Mouse (Mus musculus): ENCODE results near the gene Ptprm. TPM values are rescaled to one million over a fixed set of nuclear protein-coding genes. Genes with fewer than 3 reads are reported as not detected.
A peak's percentile ranks its signal among the peaks of the same experiment; 100 is the strongest.

The Ptprm gene
- polyA plus RNA-seq, 1 experiment from 2014 or later: 12.6 TPM

DNA sequence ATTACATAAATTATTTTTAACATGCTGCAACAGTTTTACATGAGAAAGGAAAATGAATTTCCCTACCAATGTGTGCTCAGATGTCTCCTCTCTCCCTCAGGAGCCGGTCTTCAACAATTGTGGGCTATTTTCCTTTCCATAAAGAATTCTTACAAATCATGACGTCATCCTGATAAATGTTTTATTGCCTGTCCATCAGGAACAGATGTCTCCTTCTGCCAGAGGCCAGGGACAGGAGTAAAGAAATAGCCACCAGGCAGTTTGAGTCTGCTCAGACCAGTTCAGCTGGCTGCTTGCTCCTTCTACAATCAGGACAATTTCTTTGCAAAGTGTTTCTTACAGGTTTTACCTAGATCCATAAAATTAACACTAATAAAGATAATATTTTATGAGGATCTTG is 357.4 kb downstream of the Ptprm start:
- no peak overlapping the region for H3K4me3 ChIP-seq
- no peaks in the 10 kb centered on the region for H3K27me3 ChIP-seq (ENCODE audit: insufficient read depth, poor library complexity, severe bottlenecking)
- 67% methylated on average over 2 of the region's 2 CpGs for WGBS
- H3K4me1 ChIP-seq: no peaks in the 10 kb centered on the region
- H3K36me3 ChIP-seq: 0 out of 2 replicates have a peak, but pooled peaks cover 6% of the 10 kb centered on the region
- 0 out of 2 replicates have a peak, but pooled peaks cover 6% of the 10 kb centered on the region for H3K9me3 ChIP-seq
- H3K27ac ChIP-seq: no peak overlapping the region
- no peak for DNase-seq (ENCODE audit: low spot score)

DNA sequence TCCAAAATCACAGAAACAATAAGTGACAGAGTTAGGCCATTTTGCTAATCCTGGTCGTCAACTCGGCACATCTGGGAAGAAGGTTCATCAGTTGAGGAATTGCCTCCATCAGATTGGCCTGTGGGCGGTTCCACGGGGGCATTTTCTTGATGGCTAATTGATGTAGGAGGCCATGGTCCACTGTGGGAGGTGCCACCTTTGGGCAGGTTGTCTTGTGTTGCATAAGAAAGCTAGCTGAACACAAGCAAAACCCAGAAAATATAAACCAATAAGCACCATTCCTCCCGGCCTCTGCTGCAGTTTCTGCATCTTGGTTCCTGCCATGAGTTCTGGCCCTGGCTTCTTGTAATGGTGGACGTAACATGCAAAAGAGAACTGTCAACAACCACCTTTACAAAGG is 358.2 kb downstream of the Ptprm start:
- peak; percentile 52 for DNase-seq (ENCODE audit: low spot score)
- Histone ChIP-seq H3K4me3 (no peak overlapping the region), H3K4me1 (no peaks in the 10 kb centered on the region), H3K27me3 (ENCODE audit: insufficient read depth, poor library complexity, severe bottlenecking) (no peaks in the 10 kb centered on the region), H3K27ac (no peak overlapping the region), H3K36me3 (0 out of 2 replicates have a peak, but pooled peaks cover 6% of the 10 kb centered on the region), H3K9me3 (0 out of 2 replicates have a peak, but pooled peaks cover 6% of the 10 kb centered on the region)
- 88% methylated on average over 6 of the region's 6 CpGs for WGBS

DNA sequence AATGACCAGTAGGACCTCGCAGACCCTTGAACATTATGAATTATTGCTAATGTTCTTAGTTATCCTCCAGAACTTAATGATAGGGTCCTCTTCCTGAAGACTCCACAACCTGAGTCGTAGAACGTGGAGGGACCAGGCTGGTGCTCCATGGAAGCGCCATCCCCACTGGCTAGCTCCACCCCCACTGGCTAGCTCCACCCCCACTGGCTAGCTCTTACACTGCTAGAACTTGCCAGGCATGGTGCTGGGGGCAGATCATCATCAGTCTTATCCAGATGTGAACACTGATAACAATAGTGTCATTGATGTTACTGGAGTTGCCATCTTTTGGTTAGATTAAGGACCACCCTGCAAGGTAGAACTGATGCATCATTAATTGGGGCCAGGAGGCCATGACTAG is 362.4 kb downstream of the Ptprm start:
- Histone ChIP-seq H3K9me3 (no peaks in the 10 kb centered on the region), H3K27ac (no peak overlapping the region), H3K4me1 (peaks cover 7% of the 10 kb centered on the region; the same call in 1 of the 2 replicates), H3K27me3 (ENCODE audit: insufficient read depth, poor library complexity, severe bottlenecking) (no peaks in the 10 kb centered on the region), H3K4me3 (no peak overlapping the region), H3K36me3 (no peaks in the 10 kb centered on the region)
- 86% methylated on average over 4 of the region's 4 CpGs for WGBS
- peak; percentile 24 for DNase-seq (ENCODE audit: low spot score)

DNA sequence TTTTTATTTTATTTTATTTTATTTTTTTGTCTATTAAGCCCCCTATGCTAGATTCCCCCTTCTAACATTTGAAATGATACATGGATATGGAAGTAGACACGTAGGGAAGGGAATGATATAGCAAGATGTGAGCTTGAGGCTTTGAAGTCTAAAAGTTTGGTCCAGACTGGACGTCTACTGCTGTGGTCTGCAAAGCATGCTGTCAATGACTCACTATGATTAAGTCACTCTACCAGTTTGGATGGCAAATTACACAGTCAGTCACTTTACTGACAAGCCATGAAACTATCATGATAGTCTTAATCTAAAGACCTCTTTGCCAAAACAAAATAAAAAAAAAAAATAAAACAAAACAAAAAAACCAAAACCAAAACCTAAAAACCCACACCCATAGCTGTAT is 363.5 kb downstream of the Ptprm start:
- H3K4me1 ChIP-seq: peaks cover 7% of the 10 kb centered on the region; the same call in 1 of the 2 replicates
- no peak overlapping the region for H3K27ac ChIP-seq
- H3K9me3 ChIP-seq: no peaks in the 10 kb centered on the region
- no peak for DNase-seq (ENCODE audit: low spot score)
- 45% methylated on average over 2 of the region's 2 CpGs for WGBS
- H3K36me3 ChIP-seq: no peaks in the 10 kb centered on the region
- no peak overlapping the region for H3K4me3 ChIP-seq
- no peaks in the 10 kb centered on the region for H3K27me3 ChIP-seq (ENCODE audit: insufficient read depth, poor library complexity, severe bottlenecking)

DNA sequence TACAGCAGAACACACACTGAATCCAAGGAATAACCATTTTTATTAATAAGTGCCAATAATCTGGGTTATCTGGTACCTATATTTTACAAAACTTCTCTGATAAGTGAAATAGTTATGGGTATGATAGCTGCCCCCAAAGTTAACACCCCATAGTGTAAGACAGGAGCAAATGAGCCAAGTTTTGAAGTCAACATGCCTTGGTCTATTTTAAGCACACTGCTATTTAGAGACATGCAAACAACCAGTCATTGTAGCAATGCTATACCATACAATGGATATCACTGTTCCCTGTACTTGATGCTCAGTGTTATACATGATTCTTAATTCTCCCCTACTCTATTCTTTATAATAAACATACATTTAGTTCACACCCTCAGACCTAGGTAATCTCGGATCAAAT is 366.2 kb downstream of the Ptprm start:
- Histone ChIP-seq H3K4me1 (peaks cover 7% of the 10 kb centered on the region; the same call in 1 of the 2 replicates), H3K27me3 (ENCODE audit: insufficient read depth, poor library complexity, severe bottlenecking) (no peaks in the 10 kb centered on the region), H3K4me3 (no peak overlapping the region), H3K9me3 (no peaks in the 10 kb centered on the region), H3K27ac (no peak overlapping the region), H3K36me3 (no peaks in the 10 kb centered on the region)
- no peak for DNase-seq (ENCODE audit: low spot score)
- WGBS: 87% methylated on average over 1 of the region's 1 CpGs

DNA sequence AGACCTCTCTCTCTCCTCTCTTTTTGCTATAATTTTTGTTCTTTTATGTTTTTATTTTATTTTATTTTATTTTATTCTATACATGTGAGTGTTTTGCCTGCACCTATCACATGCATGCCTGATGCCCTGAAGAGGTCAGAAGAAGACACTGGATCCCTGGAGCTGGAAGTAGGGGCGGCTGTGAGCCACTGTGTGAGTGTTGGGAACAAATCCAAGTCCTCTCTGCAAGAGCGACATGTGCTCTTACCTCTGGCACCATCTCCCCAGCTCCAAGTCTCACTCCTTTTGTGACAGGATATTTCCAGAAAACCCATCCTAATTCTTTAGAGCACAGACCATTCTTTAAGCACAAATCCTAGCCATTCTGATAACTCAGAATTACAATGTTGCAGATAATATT is 372.6 kb downstream of the Ptprm start:
- 76% methylated on average over 2 of the region's 2 CpGs for WGBS
- no peaks in the 10 kb centered on the region for H3K36me3 ChIP-seq

DNA sequence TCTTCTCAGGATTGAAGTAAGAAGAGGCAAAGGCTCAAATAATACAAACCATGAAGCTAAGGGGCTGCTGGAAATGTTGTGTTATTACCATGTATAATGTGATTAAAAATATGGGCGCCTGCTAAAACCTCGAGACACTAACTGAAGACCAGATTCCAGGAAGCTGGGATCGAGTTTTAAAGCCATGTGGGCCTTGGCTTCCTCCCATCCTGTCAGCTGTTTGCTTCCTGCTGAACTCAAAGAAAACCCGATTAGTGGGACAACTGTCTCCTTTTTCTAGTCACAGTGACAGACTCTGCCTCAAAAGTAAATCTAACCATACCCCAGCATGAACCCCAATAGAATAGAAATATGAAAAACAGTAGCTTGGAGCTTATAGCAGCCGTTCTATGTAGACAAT is 374.3 kb downstream of the Ptprm start:
- no peaks in the 10 kb centered on the region for H3K9me3 ChIP-seq
- no peaks in the 10 kb centered on the region for H3K36me3 ChIP-seq
- no peaks in the 10 kb centered on the region for H3K4me1 ChIP-seq
- 64% methylated on average over 5 of the region's 5 CpGs for WGBS
- no peak for DNase-seq (ENCODE audit: low spot score)
- no peak overlapping the region for H3K4me3 ChIP-seq
- H3K27me3 ChIP-seq (ENCODE audit: insufficient read depth, poor library complexity, severe bottlenecking): no peaks in the 10 kb centered on the region
- no peak overlapping the region for H3K27ac ChIP-seq

More for the DNA sequence above, 372.6 kb downstream of the Ptprm start:
- Histone ChIP-seq H3K27me3 (ENCODE audit: insufficient read depth, poor library complexity, severe bottlenecking) (no peaks in the 10 kb centered on the region), H3K4me1 (no peaks in the 10 kb centered on the region), H3K9me3 (no peaks in the 10 kb centered on the region), H3K4me3 (no peak overlapping the region), H3K27ac (no peak overlapping the region)
- DNase-seq (ENCODE audit: low spot score): no peak

DNA sequence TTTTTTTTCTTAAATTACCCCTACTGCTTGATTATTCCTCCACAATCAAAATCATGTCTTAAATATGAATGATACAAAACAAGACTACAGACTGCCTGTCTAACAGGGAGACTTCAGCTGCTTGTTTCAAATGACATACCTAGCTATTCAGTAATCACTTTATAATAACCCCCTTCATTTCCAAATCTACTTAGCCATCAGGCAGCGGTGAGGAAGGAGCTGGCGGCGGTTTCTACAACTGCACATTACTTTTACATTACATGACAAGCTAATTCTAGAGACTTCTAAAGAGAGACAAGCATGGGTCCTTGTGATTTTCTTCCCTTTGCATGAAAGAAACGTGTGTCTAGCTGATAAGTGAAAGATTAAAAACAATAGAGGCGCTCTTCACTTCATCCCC is 377.8 kb downstream of the Ptprm start:
- Histone ChIP-seq H3K4me1 (no peaks in the 10 kb centered on the region), H3K36me3 (no peaks in the 10 kb centered on the region), H3K27ac (no peak overlapping the region), H3K9me3 (no peaks in the 10 kb centered on the region), H3K27me3 (ENCODE audit: insufficient read depth, poor library complexity, severe bottlenecking) (no peaks in the 10 kb centered on the region), H3K4me3 (no peak overlapping the region)
- no peak for DNase-seq (ENCODE audit: low spot score)
- WGBS: 66% methylated on average over 5 of the region's 5 CpGs

DNA sequence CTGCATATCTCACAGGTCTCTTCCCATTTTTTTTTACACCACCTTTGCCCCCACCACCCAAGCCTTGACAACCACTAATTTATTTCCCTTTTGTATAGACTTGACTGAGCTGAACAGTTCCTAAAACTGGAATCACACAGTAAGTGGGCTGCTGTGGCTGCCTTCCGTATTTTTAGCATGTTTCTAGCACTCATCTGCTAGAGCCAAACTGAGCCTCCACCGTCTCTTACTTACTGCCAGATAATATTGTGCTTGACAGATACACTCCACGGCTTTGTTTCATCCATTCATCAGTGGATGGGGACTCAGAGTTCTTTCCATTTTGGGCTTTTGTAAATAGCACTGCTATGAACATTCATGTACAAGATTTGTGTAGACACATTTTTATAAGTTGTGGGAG is 381.3 kb downstream of the Ptprm start:
- Histone ChIP-seq H3K27me3 (ENCODE audit: insufficient read depth, poor library complexity, severe bottlenecking) (no peaks in the 10 kb centered on the region), H3K9me3 (no peaks in the 10 kb centered on the region), H3K4me3 (no peak overlapping the region), H3K27ac (no peak overlapping the region), H3K4me1 (no peaks in the 10 kb centered on the region), H3K36me3 (no peaks in the 10 kb centered on the region)
- DNase-seq (ENCODE audit: low spot score): no peak
- 58% methylated on average over 3 of the region's 3 CpGs for WGBS

DNA sequence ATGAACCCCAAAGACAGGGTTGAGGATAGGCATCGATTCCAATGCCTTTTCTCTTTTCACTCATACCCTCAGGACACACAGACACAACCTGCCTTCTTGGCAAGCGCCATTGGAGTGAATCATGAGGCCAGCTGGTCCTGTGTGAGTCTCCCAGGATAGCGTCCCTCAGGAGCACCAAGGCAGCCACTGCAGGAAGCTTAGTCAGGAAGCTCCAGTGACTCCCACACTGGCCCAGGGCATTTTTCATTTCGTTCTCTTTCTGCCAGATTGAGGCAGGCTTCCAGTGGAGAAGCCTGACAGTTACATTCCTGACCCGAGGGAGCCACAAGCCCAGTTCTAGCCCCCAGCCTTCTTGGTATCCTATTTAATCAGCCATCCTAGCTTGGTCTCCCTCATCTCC is 393.3 kb downstream of the Ptprm start:
- Histone ChIP-seq H3K9me3 (no peaks in the 10 kb centered on the region), H3K4me1 (no peaks in the 10 kb centered on the region), H3K27me3 (ENCODE audit: insufficient read depth, poor library complexity, severe bottlenecking) (no peaks in the 10 kb centered on the region), H3K36me3 (no peaks in the 10 kb centered on the region), H3K27ac (no peak overlapping the region), H3K4me3 (no peak overlapping the region)
- WGBS: 63% methylated on average over 5 of the region's 5 CpGs
- no peak for DNase-seq (ENCODE audit: low spot score)

DNA sequence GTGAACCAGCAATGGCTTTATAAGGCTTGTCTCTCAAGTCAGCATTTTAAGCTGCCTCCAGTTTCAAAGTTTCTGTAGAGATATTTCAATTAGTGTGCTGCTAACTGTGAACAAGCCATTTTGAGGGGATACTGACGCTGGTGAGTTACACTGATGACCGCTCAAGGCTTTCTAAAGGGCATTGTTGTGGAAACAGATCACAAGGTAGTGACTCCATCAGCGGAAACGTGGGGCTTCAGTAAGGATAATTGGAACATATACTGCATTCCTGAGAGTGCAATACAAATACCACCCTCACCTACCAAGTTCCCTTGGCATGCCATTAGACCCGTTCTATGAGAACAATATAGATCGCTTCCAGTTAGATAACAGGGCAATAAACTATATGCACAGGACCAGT is 393.7 kb downstream of the Ptprm start:
- 91% methylated on average over 6 of the region's 6 CpGs for whole genome bisulfite sequencing
- no peaks in the 10 kb centered on the region for H3K36me3 ChIP-seq
- H3K4me1 ChIP-seq: no peaks in the 10 kb centered on the region
- no peaks in the 10 kb centered on the region for H3K9me3 ChIP-seq
- H3K4me3 ChIP-seq: no peak overlapping the region
- H3K27me3 ChIP-seq (ENCODE audit: insufficient read depth, poor library complexity, severe bottlenecking): no peaks in the 10 kb centered on the region
- H3K27ac ChIP-seq: no peak overlapping the region
- no peak for DNase-seq (ENCODE audit: low spot score)

DNA sequence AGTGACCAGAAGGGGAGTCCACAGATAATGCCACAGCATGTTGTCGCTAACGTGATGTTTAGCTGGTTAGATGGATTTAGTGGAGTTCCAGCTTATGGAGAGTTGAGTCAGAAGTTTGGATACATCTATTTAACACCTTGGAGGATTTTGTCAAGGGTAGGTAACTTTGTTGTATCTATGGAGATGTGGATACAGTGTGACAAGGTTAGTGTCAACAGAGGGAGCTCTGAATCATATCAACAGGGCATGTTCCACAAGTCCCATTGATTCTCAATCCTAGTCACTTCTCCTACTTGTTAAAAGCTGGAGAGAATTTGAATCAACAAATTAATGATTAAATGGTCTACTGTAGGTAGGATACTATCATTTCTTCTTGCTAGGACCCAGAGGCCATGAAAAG is 394.4 kb downstream of the Ptprm start:
- H3K27ac ChIP-seq: no peak overlapping the region
- no peaks in the 10 kb centered on the region for H3K36me3 ChIP-seq
- no peaks in the 10 kb centered on the region for H3K4me1 ChIP-seq
- H3K27me3 ChIP-seq (ENCODE audit: insufficient read depth, poor library complexity, severe bottlenecking): no peaks in the 10 kb centered on the region
- no peaks in the 10 kb centered on the region for H3K9me3 ChIP-seq
- WGBS: 90% methylated on average over 2 of the region's 2 CpGs
- H3K4me3 ChIP-seq: no peak overlapping the region
- DNase-seq (ENCODE audit: low spot score): no peak

DNA sequence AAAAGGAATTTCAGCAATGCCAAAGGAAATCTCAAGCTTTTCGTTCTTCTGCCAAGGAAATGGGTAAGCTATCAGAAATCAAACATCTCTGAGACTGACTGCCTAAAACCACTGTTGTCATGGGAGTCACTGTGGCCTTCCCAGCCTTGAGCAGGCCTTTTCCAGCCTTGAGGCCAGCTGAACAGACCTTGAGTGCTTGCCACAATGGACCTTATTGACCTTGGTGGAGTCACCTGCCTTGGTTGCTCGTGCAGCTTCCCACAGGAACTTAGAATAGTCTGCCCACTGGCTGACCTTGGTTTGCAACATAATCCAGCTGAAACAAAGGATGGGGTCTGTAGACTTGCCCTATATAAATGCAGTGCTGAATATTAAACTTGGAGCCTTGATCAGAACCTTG is 395.5 kb downstream of the Ptprm start:
- Histone ChIP-seq H3K9me3 (no peaks in the 10 kb centered on the region), H3K27me3 (ENCODE audit: insufficient read depth, poor library complexity, severe bottlenecking) (no peaks in the 10 kb centered on the region), H3K36me3 (no peaks in the 10 kb centered on the region), H3K4me1 (no peaks in the 10 kb centered on the region), H3K4me3 (no peak overlapping the region), H3K27ac (no peak overlapping the region)
- 76% methylated on average over 2 of the region's 2 CpGs for WGBS
- no peak for DNase-seq (ENCODE audit: low spot score)

DNA sequence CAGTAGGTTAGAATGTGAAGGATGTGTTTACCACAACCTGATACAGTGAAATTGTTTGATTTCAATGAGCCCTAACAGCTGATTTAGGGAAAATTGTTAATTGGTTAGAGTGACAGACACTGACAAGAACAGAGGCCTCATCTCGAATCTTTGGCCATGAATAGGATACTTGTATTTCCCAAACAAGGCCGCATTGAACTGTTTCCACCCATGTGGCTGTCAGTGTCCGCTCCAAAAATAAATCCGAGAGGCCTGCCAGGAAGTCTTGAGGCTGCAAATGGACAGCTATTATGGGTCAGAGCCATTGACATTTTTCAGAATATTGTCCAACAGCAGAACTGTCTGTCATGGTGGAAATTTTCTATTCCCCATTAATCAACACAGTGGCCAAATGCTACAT is 409.8 kb downstream of the Ptprm start:
- H3K4me3 ChIP-seq: no peak overlapping the region
- H3K4me1 ChIP-seq: no peaks in the 10 kb centered on the region
- no peaks in the 10 kb centered on the region for H3K36me3 ChIP-seq
- 72% methylated on average over 4 of the region's 4 CpGs for WGBS
- DNase-seq (ENCODE audit: low spot score): no peak
- H3K27me3 ChIP-seq (ENCODE audit: insufficient read depth, poor library complexity, severe bottlenecking): no peaks in the 10 kb centered on the region
- no peaks in the 10 kb centered on the region for H3K9me3 ChIP-seq
- no peak overlapping the region for H3K27ac ChIP-seq
